Mouse (Mus musculus) MEL (cell line): ENCODE results near the gene Zyx.

Experiments
- CTCF ChIP-seq, 3 experiments: IDR thresholded peaks in 2 of 3; conservative IDR thresholded peaks in 1 of 3; 2 replicates each; pipeline ENCODE4 v1.5.1; 2011 to 2012; ENCODE audit warnings: low read length in 3 of 3, low read depth in 2 of 3, mild to moderate bottlenecking in 2 of 3, improper control_type of control experiment in 1 of 3, inconsistent platforms in 1 of 3, mixed read lengths in 1 of 3, moderate library complexity in 1 of 3; ENCODE audit not compliant: control insufficient read depth in 1 of 3, insufficient read depth in 1 of 3, poor library complexity in 1 of 3, severe bottlenecking in 1 of 3
- GATA1 ChIP-seq: IDR thresholded peaks from 2 replicates; pipeline ENCODE4 v1.6.1; 2011; ENCODE audit warnings: low read depth, low read length, improper control_type of control experiment
- MAFK ChIP-seq: IDR thresholded peaks from 2 replicates; pipeline ENCODE4 v1.6.1; 2011; ENCODE audit warnings: low read depth, mild to moderate bottlenecking, low read length, improper control_type of control experiment, borderline replicate concordance
- POLR2A ChIP-seq, 2 experiments: IDR thresholded peaks; 2 replicates each; pipeline ENCODE4 v1.6.1; 2011 to 2012; ENCODE audit warnings: low read length in 2 of 2, mild to moderate bottlenecking in 2 of 2, control low read depth in 1 of 2, improper control_type of control experiment in 1 of 2, low read depth in 1 of 2, moderate library complexity in 1 of 2; ENCODE audit not compliant: control insufficient read depth in 1 of 2, insufficient read depth in 1 of 2, poor library complexity in 1 of 2
- TAL1 ChIP-seq: IDR thresholded peaks from 2 replicates; pipeline ENCODE4 v1.6.1; 2012; ENCODE audit warnings: mild to moderate bottlenecking, inconsistent platforms, low read length, moderate library complexity, mixed read lengths
- USF2 ChIP-seq, 2 experiments: IDR thresholded peaks; 2 replicates each; pipeline ENCODE4 v1.6.1; 2011 to 2012; ENCODE audit warnings: improper control_type of control experiment in 2 of 2, low read length in 2 of 2, borderline replicate concordance in 1 of 2, inconsistent platforms in 1 of 2, low read depth in 1 of 2, mild to moderate bottlenecking in 1 of 2; ENCODE audit not compliant: insufficient read depth in 1 of 2
- ZKSCAN1 ChIP-seq: IDR thresholded peaks from 2 replicates; pipeline ENCODE4 v1.6.1; 2012; ENCODE audit warnings: low read depth, mild to moderate bottlenecking, inconsistent platforms, low read length, improper control_type of control experiment, moderate library complexity

DNA sequence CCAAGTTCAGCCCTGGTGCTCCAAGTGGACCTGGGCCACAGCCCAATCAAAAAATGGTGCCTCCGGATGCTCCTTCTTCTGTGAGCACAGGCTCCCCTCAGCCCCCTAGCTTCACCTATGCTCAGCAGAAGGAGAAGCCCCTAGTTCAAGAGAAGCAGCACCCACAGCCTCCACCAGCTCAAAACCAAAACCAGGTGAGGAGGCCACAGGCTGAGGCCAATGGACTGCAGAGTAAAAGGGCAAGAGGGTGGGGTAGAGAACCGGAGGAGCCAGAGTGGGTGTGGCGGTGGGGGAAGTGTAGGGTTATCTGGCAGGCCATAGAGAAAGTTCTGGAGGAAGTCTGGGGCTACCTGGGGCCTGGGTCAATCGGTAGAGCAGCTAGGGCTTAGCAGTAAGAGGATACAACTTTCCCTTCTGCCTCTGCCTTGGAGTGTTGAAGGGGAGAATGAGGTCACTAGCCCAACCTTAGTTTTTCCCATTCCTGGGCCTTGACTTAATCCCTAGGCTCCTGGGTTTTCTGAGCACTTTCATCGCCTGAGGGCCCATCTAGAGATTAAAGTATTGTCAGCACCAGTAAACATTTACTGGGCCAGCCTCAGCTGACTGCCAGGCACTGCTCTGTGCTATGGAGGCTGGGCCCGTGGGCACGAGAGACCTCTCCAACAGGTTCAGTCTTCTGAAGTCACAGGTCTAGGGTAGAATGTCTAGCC is 2.5 kb downstream of the Zyx start:
- TF ChIP-seq USF2 (IDR thresholded peaks at IDR 0.05; ENCODE audit: borderline replicate concordance in 1 of 2, insufficient read depth in 1 of 2, low read depth in 1 of 2, low read length in 2 of 2) (no peak), TAL1 (no peak), MAFK (no peak), POLR2A (IDR thresholded peaks at IDR 0.05; ENCODE audit: control insufficient read depth in 1 of 2, insufficient read depth in 1 of 2, low read depth in 1 of 2, low read length in 2 of 2, poor library complexity in 1 of 2) (no peak), ZKSCAN1 (no peak), CTCF (IDR thresholded peaks at IDR 0.05 in 2 of 3, conservative IDR thresholded peaks at IDR 0.05 in 1 of 3; ENCODE audit: control insufficient read depth in 1 of 3, insufficient read depth in 1 of 3, low read depth in 2 of 3, low read length in 3 of 3, poor library complexity in 1 of 3, severe bottlenecking in 1 of 3) (no peak), GATA1 (no peak)
